ENCODE assay signal across 8 mouse cellular contexts in genomic region chrX:41401590-41402240, GRCm38 (mm10). TPM values are rescaled to one million over a fixed set of nuclear protein-coding genes. Genes with fewer than 3 reads are reported as not detected.
A peak's percentile ranks its signal among the peaks of the same experiment; 100 is the strongest.
DNase-seq lines count a peak whose midpoint lies in the region; ATAC-seq lines count a peak whose summit lies in the region.

No protein-coding gene starts in this region.

- no peaks in the 10 kb centered on the region for H3K9me3 ChIP-seq in forebrain, embryonic 10.5 days
- no peaks in the 10 kb centered on the region for H3K9me3 ChIP-seq in hindbrain, embryonic 13.5 days
- H3K9me3 ChIP-seq in neural tube, embryonic 12.5 days: no peaks in the 10 kb centered on the region

- 18% methylated on average over 20 of the region's 20 CpGs for WGBS in forebrain, embryonic 10.5 days
- WGBS in hindbrain, embryonic 13.5 days: 13% methylated on average over 20 of the region's 20 CpGs
- 17% methylated on average over 20 of the region's 20 CpGs for WGBS in neural tube, embryonic 12.5 days

- ATAC-seq in hindbrain, embryonic 13.5 days (ENCODE audit: low FRiP score): peak; percentile 44; the same call in 1 of the 2 replicates
- ATAC-seq in neural tube, embryonic 12.5 days (ENCODE audit: low FRiP score, low read depth): peak; percentile 41

- H3K36me3 ChIP-seq in forebrain, embryonic 10.5 days (replicated peaks): no peaks in the 10 kb centered on the region
- no peaks in the 10 kb centered on the region for H3K36me3 ChIP-seq in hindbrain, embryonic 13.5 days
- no peaks in the 10 kb centered on the region for H3K36me3 ChIP-seq in neural tube, embryonic 12.5 days

- peak overlapping the region; percentile 54 for H3K4me3 ChIP-seq in forebrain, embryonic 10.5 days
- peak overlapping the region; percentile 50 for H3K4me3 ChIP-seq in hindbrain, embryonic 13.5 days
- peak overlapping the region; percentile 42 for H3K4me3 ChIP-seq in neural tube, embryonic 12.5 days

- peak overlapping the region; percentile 68 for H3K9ac ChIP-seq in hindbrain, embryonic 13.5 days
- peak overlapping the region; percentile 44 for H3K9ac ChIP-seq in neural tube, embryonic 12.5 days

- peaks cover 29% of the 10 kb centered on the region for H3K4me1 ChIP-seq in forebrain, embryonic 10.5 days
- peaks cover 17% of the 10 kb centered on the region; the same call in 1 of the 2 replicates for H3K4me1 ChIP-seq in hindbrain, embryonic 13.5 days (replicated peaks)
- no peaks in the 10 kb centered on the region for H3K4me1 ChIP-seq in neural tube, embryonic 12.5 days

- peak; percentile 9 for DNase-seq in urinary bladder, postnatal 14 days (ENCODE audit: low spot score)
- no peak for DNase-seq in urinary bladder, adult 18-20 months (ENCODE audit: low spot score in 2 of 2)
- peak; percentile 24 for DNase-seq in forebrain, embryonic 10.5 days (ENCODE audit: extremely low spot score, low spot score)
- DNase-seq in liver: peak; percentile 4
- DNase-seq in spleen, adult 12 weeks (ENCODE audit: low spot score): no peak
- no peak for DNase-seq in MN1 (ENCODE audit: low spot score)

- peak overlapping the region; percentile 65 for H3K4me2 ChIP-seq in hindbrain, embryonic 13.5 days
- H3K4me2 ChIP-seq in neural tube, embryonic 12.5 days (replicated peaks): peak overlapping the region; percentile 61

- H3K27ac ChIP-seq in forebrain, embryonic 10.5 days: peak overlapping the region; percentile 73
- H3K27ac ChIP-seq in hindbrain, embryonic 13.5 days: peak overlapping the region; percentile 71
- no peak overlapping the region for H3K27ac ChIP-seq in neural tube, embryonic 12.5 days

- peaks cover 53% of the 10 kb centered on the region for H3K27me3 ChIP-seq in forebrain, embryonic 10.5 days (ENCODE audit: poor library complexity, severe bottlenecking)
- no peaks in the 10 kb centered on the region for H3K27me3 ChIP-seq in hindbrain, embryonic 13.5 days
- no peaks in the 10 kb centered on the region for H3K27me3 ChIP-seq in neural tube, embryonic 12.5 days (replicated peaks)

RNA-seq across cellular contexts. Expression of gene Gria3, which starts 1.1 kb away (rescaled TPM):
- polyA plus RNA-seq in forebrain, embryonic 10.5 days (2016; fragmentation: Nextera tagmentation; extraction: Ambion mirVana): 2.3 and 2.5 TPM in 2 replicates
- polyA plus RNA-seq in hindbrain, embryonic 13.5 days (2015; fragmentation: Nextera tagmentation; extraction: Ambion mirVana): 13.3 and 13.4 TPM in 2 replicates
- polyA plus RNA-seq in neural tube, embryonic 12.5 days (2016; fragmentation: Nextera tagmentation; extraction: Ambion mirVana): 6.4 and 6.7 TPM in 2 replicates

Comparison
In these comparisons a context has a peak if more than half of its experiments do, and no peak if none do; other contexts are left out.
1. DNase-seq: peak in urinary bladder, postnatal 14 days (single experiment), forebrain, embryonic 10.5 days (single experiment) and liver (single experiment); none in urinary bladder, adult 18-20 months (0 of 2), spleen, adult 12 weeks (single experiment) and MN1 (single experiment).
2. Peak in every context shown above with its lines, with median percentiles within 50 percentile points of each other: H3K4me3 ChIP-seq.